9 mouse cellular contexts compared by ENCODE assay signal in genomic region chr12:81807953-81808352, GRCm38 (mm10). TPM values are rescaled to one million over a fixed set of nuclear protein-coding genes. Genes with fewer than 3 reads are reported as not detected.
DNase-seq lines count a peak whose midpoint lies in the region; ATAC-seq and TF ChIP-seq lines count a peak whose summit lies in the region.
"Had no signal": no experiment of that assay in that cellular context is flagged by ENCODE, and none has a peak within 500 bp of the region (broad histone marks: within the 10 kb centered on the region; RNA-seq: fewer than 3 reads in every experiment).

No protein-coding gene starts in this region.

- no peak for TF ChIP-seq CTCF in kidney, postnatal 0 days (IDR thresholded peaks at IDR 0.05; ENCODE audit: low read depth)

- WGBS in heart, embryonic 13.5 days, result 18% methylated on average over 11 of the region's 11 CpGs
- WGBS in kidney, postnatal 0 days, result 17% methylated on average over 11 of the region's 11 CpGs
- 25% methylated on average over 11 of the region's 11 CpGs for WGBS in midbrain, embryonic 10.5 days

- peak overlapping the region; percentile 74 for H3K4me2 ChIP-seq in heart, embryonic 13.5 days
- H3K4me2 ChIP-seq in kidney, postnatal 0 days (ENCODE audit: low read length), result peak overlapping the region; percentile 75

- no peaks in the 10 kb centered on the region for H3K36me3 ChIP-seq in heart, embryonic 13.5 days
- H3K36me3 ChIP-seq in kidney, postnatal 0 days (ENCODE audit: insufficient read depth, low read length), result no peaks in the 10 kb centered on the region
- no peaks in the 10 kb centered on the region for H3K36me3 ChIP-seq in midbrain, embryonic 10.5 days

- H3K27ac ChIP-seq in heart, embryonic 13.5 days (replicated peaks), result no peak overlapping the region
- no peak overlapping the region for H3K27ac ChIP-seq in kidney, postnatal 0 days
- no peak overlapping the region for H3K27ac ChIP-seq in midbrain, embryonic 10.5 days (replicated peaks)
- H3K27ac ChIP-seq: macrophage had no signal

- no peaks in the 10 kb centered on the region for H3K9me3 ChIP-seq in heart, embryonic 13.5 days
- no peaks in the 10 kb centered on the region for H3K9me3 ChIP-seq in kidney, postnatal 0 days (replicated peaks; ENCODE audit: low read length)
- H3K9me3 ChIP-seq in midbrain, embryonic 10.5 days (replicated peaks), result no peaks in the 10 kb centered on the region

- H3K27me3 ChIP-seq in heart, embryonic 13.5 days (replicated peaks), result no peaks in the 10 kb centered on the region
- no peaks in the 10 kb centered on the region for H3K27me3 ChIP-seq in kidney, postnatal 0 days (ENCODE audit: insufficient read depth, low read length)
- H3K27me3 ChIP-seq in midbrain, embryonic 10.5 days (ENCODE audit: low read depth, poor library complexity, severe bottlenecking), result peaks cover 53% of the 10 kb centered on the region

- peaks cover 39% of the 10 kb centered on the region for H3K4me1 ChIP-seq in heart, embryonic 13.5 days
- 0 out of 2 replicates have a peak, but pooled peaks cover 3% of the 10 kb centered on the region for H3K4me1 ChIP-seq in kidney, postnatal 0 days (replicated peaks; ENCODE audit: insufficient read depth, low read length)
- H3K4me1 ChIP-seq in midbrain, embryonic 10.5 days, result peaks cover 34% of the 10 kb centered on the region

- peak overlapping the region; percentile 51; the same call in 1 of the 2 replicates for H3K4me3 ChIP-seq in heart, embryonic 13.5 days
- H3K4me3 ChIP-seq in kidney, postnatal 0 days (replicated peaks; ENCODE audit: low read depth, low read length), result peak overlapping the region; percentile 30; the same call in 1 of the 2 replicates
- H3K4me3 ChIP-seq in midbrain, embryonic 10.5 days, result peak overlapping the region; percentile 47

- DNase-seq in urinary bladder, postnatal 14 days (ENCODE audit: low spot score), result peak; percentile 8
- no peak for DNase-seq in urinary bladder, postnatal 4 days (ENCODE audit: low spot score in 2 of 2)
- DNase-seq in kidney, postnatal 0 days (ENCODE audit: low spot score), result peak; percentile 23
- DNase-seq in midbrain, embryonic 10.5 days (ENCODE audit: low spot score), result no peak
- DNase-seq in spleen, postnatal 10 days (ENCODE audit: low spot score in 2 of 2), result no peak
- DNase-seq in urinary bladder, postnatal 10 days (ENCODE audit: low spot score), result no peak
- no peak for DNase-seq in layer of hippocampus, adult 18-20 months (ENCODE audit: low spot score in 2 of 2)

- H3K9ac ChIP-seq in heart, embryonic 13.5 days, result no peak overlapping the region
- no peak overlapping the region for H3K9ac ChIP-seq in kidney, postnatal 0 days (ENCODE audit: low read depth, low read length)

- no peak for ATAC-seq in heart, embryonic 13.5 days (ENCODE audit: extremely low read depth, insufficient number of reproducible peaks, low FRiP score, low TSS enrichment)
- no peak for ATAC-seq in kidney, postnatal 0 days (replicated peaks; ENCODE audit: low FRiP score, low read depth)

RNA-seq across cellular contexts. Expression of gene Map3k9, which starts 27.0 kb away (rescaled TPM):
- polyA plus RNA-seq in heart, embryonic 13.5 days (2015; fragmentation: Nextera tagmentation; extraction: Ambion mirVana), result 0.15 and 0.20 TPM in 2 replicates
- 1.3 and 1.4 TPM in 2 replicates for polyA plus RNA-seq in kidney, postnatal 0 days (2015; fragmentation: Nextera tagmentation; extraction: Ambion mirVana)
- 0.72 and 1.2 TPM in 2 replicates for polyA plus RNA-seq in midbrain, embryonic 10.5 days (2016; fragmentation: Nextera tagmentation; extraction: Ambion mirVana)
- 10 to 100 TPM; 30.8 to 31.9 TPM for total RNA-seq in layer of hippocampus, adult 18-20 months (2021)

RNA-seq across cellular contexts. Expression of gene Pcnx, which starts 51.9 kb away (rescaled TPM):
- polyA plus RNA-seq in heart, embryonic 13.5 days (2015; fragmentation: Nextera tagmentation; extraction: Ambion mirVana), result 8.8 and 9.0 TPM in 2 replicates
- 8.9 and 9.2 TPM in 2 replicates for polyA plus RNA-seq in kidney, postnatal 0 days (2015; fragmentation: Nextera tagmentation; extraction: Ambion mirVana)
- 7.9 and 9.5 TPM in 2 replicates for polyA plus RNA-seq in midbrain, embryonic 10.5 days (2016; fragmentation: Nextera tagmentation; extraction: Ambion mirVana)
- 100 to 1,000 TPM; 101 to 115 TPM for total RNA-seq in layer of hippocampus, adult 18-20 months (2021)

Comparison
In these comparisons a context has a peak if more than half of its experiments do, and no peak if none do; other contexts are left out.
1. DNase-seq: peak in urinary bladder, postnatal 14 days (single experiment) and kidney, postnatal 0 days (single experiment); none in urinary bladder, postnatal 4 days (0 of 2), midbrain, embryonic 10.5 days (single experiment), spleen, postnatal 10 days (0 of 2), urinary bladder, postnatal 10 days (single experiment) and layer of hippocampus, adult 18-20 months (0 of 2).
2. Peak in every context shown above with its lines, with median percentiles within 50 percentile points of each other: H3K4me3 ChIP-seq.